In the genomic region with DNA sequence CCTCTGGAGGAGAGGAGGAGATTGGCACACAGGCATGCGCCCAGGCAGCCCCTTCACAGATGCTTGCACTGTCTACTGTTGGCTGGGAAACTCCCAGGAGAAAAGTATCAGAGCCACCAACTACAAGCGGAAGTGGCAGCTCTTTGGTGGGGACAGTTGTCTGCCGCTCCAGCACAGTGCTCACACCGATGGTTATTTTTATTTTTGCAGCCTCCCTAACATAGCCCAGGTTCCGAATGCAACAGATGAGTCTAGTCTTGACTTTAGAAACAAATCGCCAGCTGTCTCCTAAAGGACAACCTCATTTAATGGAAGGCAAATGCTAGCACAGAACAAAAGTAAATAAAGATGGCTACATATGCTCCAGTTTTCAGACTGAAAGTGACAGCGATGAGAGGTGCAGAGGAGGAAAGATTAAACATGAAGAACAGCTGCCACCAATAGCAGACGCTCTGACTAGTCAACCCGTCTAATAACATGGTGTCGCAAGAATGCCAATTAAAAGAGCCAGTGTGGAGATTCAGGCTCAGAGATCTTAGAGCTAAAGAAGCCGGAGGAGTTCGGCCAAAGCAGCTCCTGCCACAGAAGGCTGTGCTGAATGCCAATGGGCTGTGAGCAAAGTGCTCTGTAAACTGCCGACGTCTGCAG, we compare ENCODE assay signal across 8 mouse cellular contexts.
DNase-seq lines count a peak whose midpoint lies in the region; ATAC-seq lines count a peak whose summit lies in the region.
"Had no signal": no experiment of that assay in that cellular context is flagged by ENCODE, and none has a peak within 500 bp of the region (broad histone marks: within the 10 kb centered on the region; RNA-seq: fewer than 3 reads in every experiment).

No protein-coding gene starts in this region.

- 0 out of 2 replicates have a peak, but pooled peaks cover 3% of the 10 kb centered on the region for H3K27me3 ChIP-seq in neural tube, embryonic 13.5 days
- no peaks in the 10 kb centered on the region for H3K27me3 ChIP-seq in hindbrain, embryonic 12.5 days
- no peaks in the 10 kb centered on the region for H3K27me3 ChIP-seq in limb, embryonic 15.5 days
- H3K27me3 ChIP-seq in stomach, embryonic 16.5 days (ENCODE audit: control insufficient read depth, insufficient read depth, low read length), result no peaks in the 10 kb centered on the region

- H3K4me1 ChIP-seq in neural tube, embryonic 13.5 days (replicated peaks), result peaks cover 53% of the 10 kb centered on the region
- peaks cover 39% of the 10 kb centered on the region for H3K4me1 ChIP-seq in hindbrain, embryonic 12.5 days
- H3K4me1 ChIP-seq in limb, embryonic 15.5 days, result peaks cover 25% of the 10 kb centered on the region
- peaks cover 46% of the 10 kb centered on the region for H3K4me1 ChIP-seq in stomach, embryonic 16.5 days (ENCODE audit: control insufficient read depth, insufficient read depth, low read length)

- no peak for DNase-seq in neural tube, embryonic 10.5 days (ENCODE audit: extremely low spot score, low spot score)
- no peak for DNase-seq in spleen, postnatal 4 days (ENCODE audit: low spot score in 2 of 2)
- DNase-seq in gastrocnemius, postnatal 14 days, result no peak

- 0 out of 2 replicates have a peak overlapping the region, but pooled peaks have one; percentile 42 for H3K27ac ChIP-seq in neural tube, embryonic 13.5 days (replicated peaks)
- H3K27ac ChIP-seq in hindbrain, embryonic 12.5 days, result peak overlapping the region; percentile 24; the same call in 1 of the 2 replicates
- H3K27ac ChIP-seq in limb, embryonic 15.5 days, result 0 out of 2 replicates have a peak overlapping the region, but pooled peaks have one; percentile 13
- H3K27ac ChIP-seq in stomach, embryonic 16.5 days (ENCODE audit: low read length), result 0 out of 2 replicates have a peak overlapping the region, but pooled peaks have one; percentile 23

- no peak overlapping the region for H3K4me2 ChIP-seq in neural tube, embryonic 13.5 days
- no peak overlapping the region for H3K4me2 ChIP-seq in hindbrain, embryonic 12.5 days (replicated peaks)
- no peak overlapping the region for H3K4me2 ChIP-seq in limb, embryonic 15.5 days
- H3K4me2 ChIP-seq in stomach, embryonic 16.5 days (ENCODE audit: low read depth, low read length), result no peak overlapping the region

- no peak overlapping the region for H3K4me3 ChIP-seq in neural tube, embryonic 13.5 days
- H3K4me3 ChIP-seq in hindbrain, embryonic 12.5 days, result no peak overlapping the region
- H3K4me3 ChIP-seq in limb, embryonic 15.5 days, result no peak overlapping the region
- H3K4me3 ChIP-seq in stomach, embryonic 16.5 days (replicated peaks; ENCODE audit: low read length), result no peak overlapping the region
- H3K4me3 ChIP-seq: megakaryocyte, embryonic 14.5 days had no signal

- WGBS in neural tube, embryonic 13.5 days, result 49% methylated on average over 14 of the region's 14 CpGs
- 43% methylated on average over 14 of the region's 14 CpGs for WGBS in hindbrain, embryonic 12.5 days
- 45% methylated on average over 14 of the region's 14 CpGs for WGBS in limb, embryonic 15.5 days
- 45% methylated on average over 14 of the region's 14 CpGs for WGBS in stomach, embryonic 16.5 days

- no peaks in the 10 kb centered on the region for H3K9me3 ChIP-seq in neural tube, embryonic 13.5 days
- no peaks in the 10 kb centered on the region for H3K9me3 ChIP-seq in hindbrain, embryonic 12.5 days (replicated peaks)
- H3K9me3 ChIP-seq in limb, embryonic 15.5 days, result no peaks in the 10 kb centered on the region
- H3K9me3 ChIP-seq in stomach, embryonic 16.5 days (replicated peaks; ENCODE audit: control insufficient read depth, low read length), result no peaks in the 10 kb centered on the region
- H3K9me3 ChIP-seq: megakaryocyte, embryonic 14.5 days had no signal

- no peaks in the 10 kb centered on the region for H3K36me3 ChIP-seq in neural tube, embryonic 13.5 days
- no peaks in the 10 kb centered on the region for H3K36me3 ChIP-seq in hindbrain, embryonic 12.5 days
- no peaks in the 10 kb centered on the region for H3K36me3 ChIP-seq in limb, embryonic 15.5 days
- no peaks in the 10 kb centered on the region for H3K36me3 ChIP-seq in stomach, embryonic 16.5 days (ENCODE audit: control insufficient read depth, insufficient read depth, low read length)

- intact Hi-C loops in gastrocnemius, postnatal 14 days (cut with DNase I; ENCODE audit: low total_unique reads), result no loop called here

- no peak for ATAC-seq in neural tube, embryonic 13.5 days (ENCODE audit: low read depth)
- ATAC-seq in hindbrain, embryonic 12.5 days (ENCODE audit: low FRiP score), result peak; percentile 22; the same call in 1 of the 2 replicates
- no peak for ATAC-seq in limb, embryonic 15.5 days (ENCODE audit: insufficient number of reproducible peaks, low FRiP score, low TSS enrichment, low read depth)
- no peak for ATAC-seq in stomach, embryonic 16.5 days (ENCODE audit: insufficient read depth, low FRiP score)

- H3K9ac ChIP-seq in neural tube, embryonic 13.5 days, result no peak overlapping the region
- H3K9ac ChIP-seq in hindbrain, embryonic 12.5 days, result no peak overlapping the region
- no peak overlapping the region for H3K9ac ChIP-seq in limb, embryonic 15.5 days
- no peak overlapping the region for H3K9ac ChIP-seq in stomach, embryonic 16.5 days (ENCODE audit: low read length)
